Mouse (Mus musculus) heart, embryonic 15.5 days (tissue): ENCODE measurements at regions not wholly inside any gene's neighbourhood (a gene's known extent, or its start where the extent isn't known, plus 50 kb on each side); places are given as distances from the start of the nearest gene placed in this dataset.

ENCODE experiments used
- ATAC-seq: fragments of 200-750 bp; cut with Nextera tagmentation; replicated peaks from 2 replicates; pipeline ENCODE4 v1.8.0; 2017; ENCODE audit warnings: low read depth, moderate TSS enrichment; ENCODE audit not compliant: insufficient number of reproducible peaks, insufficient read depth, low FRiP score
- H3K27ac ChIP-seq: fragments of 300-500 bp; sonication (generic); 2 replicates; pipeline ENCODE4 v1.5.1; 2015; ENCODE audit warnings: mild to moderate bottlenecking, inconsistent platforms
- H3K27me3 ChIP-seq: fragments of 300-500 bp; sonication (generic); 2 replicates; pipeline ENCODE4 v1.6.1; 2015; ENCODE audit warnings: inconsistent platforms
- H3K36me3 ChIP-seq: fragments of 300-500 bp; sonication (generic); 2 replicates; pipeline ENCODE4 v1.6.1; 2015; ENCODE audit warnings: mild to moderate bottlenecking, inconsistent platforms
- H3K4me1 ChIP-seq: fragments of 300-500 bp; sonication (generic); replicated peaks from 2 replicates; pipeline ENCODE4 v1.6.1; 2015; ENCODE audit warnings: inconsistent platforms
- H3K4me2 ChIP-seq: fragments of 300-500 bp; sonication (generic); 2 replicates; pipeline ENCODE4 v1.6.1; 2015; ENCODE audit warnings: inconsistent platforms, mild to moderate bottlenecking, moderate library complexity
- H3K4me3 ChIP-seq: fragments of 300-500 bp; sonication (generic); 2 replicates; pipeline ENCODE4 v1.5.1; 2015; ENCODE audit warnings: mild to moderate bottlenecking, inconsistent platforms
- H3K9ac ChIP-seq: fragments of 300-500 bp; sonication (generic); 2 replicates; pipeline ENCODE4 v1.6.1; 2015; ENCODE audit warnings: mild to moderate bottlenecking, inconsistent platforms
- H3K9me3 ChIP-seq: fragments of 300-500 bp; sonication (generic); replicated peaks from 2 replicates; pipeline ENCODE4 v1.6.1; 2016; ENCODE audit warnings: inconsistent platforms
- WGBS: fragments of 180-500 bp; shearing (Covaris S2); methylation state at CpG from one replicate; pipeline ENCODE4 v1.1.7; 2015; ENCODE audit warnings: mixed read lengths; 5-methylcytosine and 5-hydroxymethylcytosine counted together

GRCm38 (mm10) chr8:114052426-114052825 lies 80.9 kb upstream of the Nudt7 start:
- no peaks in the 10 kb centered on the region for H3K36me3 ChIP-seq
- H3K4me1 ChIP-seq: no peaks in the 10 kb centered on the region
- H3K27ac ChIP-seq: no peak overlapping the region
- 69% methylated on average over 8 of the region's 8 CpGs for WGBS
- H3K4me3 ChIP-seq: no peak overlapping the region
- ATAC-seq: no peak
- no peak overlapping the region for H3K4me2 ChIP-seq
- no peaks in the 10 kb centered on the region for H3K9me3 ChIP-seq
- no peaks in the 10 kb centered on the region for H3K27me3 ChIP-seq
- H3K9ac ChIP-seq: no peak overlapping the region

GRCm38 (mm10) chr8:114063566-114063965 lies 69.8 kb upstream of the Nudt7 start:
- H3K27me3 ChIP-seq: no peaks in the 10 kb centered on the region
- H3K4me3 ChIP-seq: no peak overlapping the region
- H3K4me1 ChIP-seq: no peaks in the 10 kb centered on the region
- H3K4me2 ChIP-seq: no peak overlapping the region
- no peak for ATAC-seq
- H3K36me3 ChIP-seq: no peaks in the 10 kb centered on the region
- no peak overlapping the region for H3K9ac ChIP-seq
- no peak overlapping the region for H3K27ac ChIP-seq
- no peaks in the 10 kb centered on the region for H3K9me3 ChIP-seq

GRCm38 (mm10) chr8:114072330-114072729 lies 61.0 kb upstream of the Nudt7 start:
- 23% methylated on average over 8 of the region's 8 CpGs for WGBS
- 0 out of 2 replicates have a peak, but pooled peaks cover 5% of the 10 kb centered on the region for H3K4me1 ChIP-seq
- peak overlapping the region; percentile 52; the same call in 1 of the 2 replicates for H3K27ac ChIP-seq
- H3K27me3 ChIP-seq: no peaks in the 10 kb centered on the region
- no peak overlapping the region for H3K9ac ChIP-seq
- peak overlapping the region; percentile 27 for H3K4me2 ChIP-seq
- ATAC-seq: peak; percentile 86; the same call in 1 of the 2 replicates
- no peaks in the 10 kb centered on the region for H3K36me3 ChIP-seq
- H3K9me3 ChIP-seq: no peaks in the 10 kb centered on the region
- H3K4me3 ChIP-seq: no peak overlapping the region

- no peak overlapping the region for H3K9ac ChIP-seq
- ATAC-seq: no peak
- no peak overlapping the region for H3K27ac ChIP-seq
- 0 out of 2 replicates have a peak, but pooled peaks cover 5% of the 10 kb centered on the region for H3K4me1 ChIP-seq
- H3K4me3 ChIP-seq: no peak overlapping the region
- H3K27me3 ChIP-seq: no peaks in the 10 kb centered on the region
- no peak overlapping the region for H3K4me2 ChIP-seq
- 98% methylated on average over 2 of the region's 2 CpGs for WGBS
- H3K36me3 ChIP-seq: no peaks in the 10 kb centered on the region
- no peaks in the 10 kb centered on the region for H3K9me3 ChIP-seq
Observed at GRCm38 (mm10) chr8:114074122-114074521, 59.2 kb upstream of the Nudt7 start.

GRCm38 (mm10) chr8:114076701-114077100 lies 56.7 kb upstream of the Nudt7 start:
- Histone ChIP-seq H3K27ac (no peak overlapping the region), H3K9me3 (no peaks in the 10 kb centered on the region), H3K4me2 (no peak overlapping the region), H3K36me3 (no peaks in the 10 kb centered on the region), H3K4me1 (0 out of 2 replicates have a peak, but pooled peaks cover 5% of the 10 kb centered on the region), H3K4me3 (no peak overlapping the region), H3K27me3 (no peaks in the 10 kb centered on the region), H3K9ac (no peak overlapping the region)
- no peak for ATAC-seq
- 88% methylated on average over 5 of the region's 5 CpGs for WGBS

GRCm38 (mm10) chr8:114081049-114081756 lies 52.2 kb upstream of the Nudt7 start:
- H3K9me3 ChIP-seq: no peaks in the 10 kb centered on the region
- H3K9ac ChIP-seq: no peak overlapping the region
- 15% methylated on average over 10 of the region's 10 CpGs for WGBS
- H3K27ac ChIP-seq: no peak overlapping the region
- ATAC-seq: no peak
- H3K36me3 ChIP-seq: no peaks in the 10 kb centered on the region
- no peaks in the 10 kb centered on the region for H3K27me3 ChIP-seq
- H3K4me2 ChIP-seq: no peak overlapping the region
- no peak overlapping the region for H3K4me3 ChIP-seq
- no peaks in the 10 kb centered on the region for H3K4me1 ChIP-seq

GRCm38 (mm10) chr8:114081757-114082059 lies 51.6 kb upstream of the Nudt7 start:
- H3K27ac ChIP-seq: no peak overlapping the region
- no peak for ATAC-seq

More at GRCm38 (mm10) chr8:114081757-114082059, 51.6 kb upstream of the Nudt7 start:
- H3K4me1 ChIP-seq: no peaks in the 10 kb centered on the region
- H3K27me3 ChIP-seq: no peaks in the 10 kb centered on the region
- no peak overlapping the region for H3K4me3 ChIP-seq
- H3K9ac ChIP-seq: no peak overlapping the region
- no peak overlapping the region for H3K4me2 ChIP-seq
- no peaks in the 10 kb centered on the region for H3K36me3 ChIP-seq
- no peaks in the 10 kb centered on the region for H3K9me3 ChIP-seq
- WGBS: 79% methylated on average over 3 of the region's 3 CpGs
